Mouse (Mus musculus) testis, adult 2 months (tissue): Measurements from ENCODE around the gene Ybey.

Source experiments
- CTCF ChIP-seq: fragments of 200-500 bp; IDR thresholded peaks from 2 replicates; pipeline ENCODE4 v1.5.1; 2012; ENCODE audit warnings: low read depth, mild to moderate bottlenecking, inconsistent platforms, low read length, moderate library complexity; ENCODE audit not compliant: control insufficient read depth, insufficient read depth, insufficient replicate concordance
- POLR2A ChIP-seq: fragments of 200-500 bp; IDR thresholded peaks from 2 replicates; pipeline ENCODE4 v1.6.1; 2012; ENCODE audit warnings: low read depth, mild to moderate bottlenecking, inconsistent platforms, low read length, moderate library complexity; ENCODE audit not compliant: control insufficient read depth

DNA sequence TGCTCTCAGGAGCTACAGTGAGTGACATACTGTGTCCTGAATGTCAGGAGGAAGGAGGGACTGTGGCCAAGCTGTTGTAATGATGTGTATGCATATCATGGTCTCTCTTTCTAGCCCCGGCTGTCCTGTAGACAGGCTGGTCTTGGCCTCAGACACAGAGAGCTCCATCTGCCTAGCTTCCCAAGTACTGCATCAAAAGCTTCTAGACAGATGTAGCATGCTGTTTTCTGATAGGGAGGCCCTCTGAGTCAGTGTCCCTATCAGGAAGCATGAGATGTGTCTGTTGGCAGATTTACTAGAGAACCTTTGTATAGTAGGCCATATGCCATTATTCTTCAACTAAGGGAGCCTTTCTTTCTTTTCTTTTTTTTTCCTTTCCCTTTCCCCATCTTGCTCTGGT is 24.6 kb upstream of the Ybey start:
- no peak for TF ChIP-seq POLR2A
- no peak for TF ChIP-seq CTCF
